Mouse (Mus musculus) ES-E14 (cell line): ENCODE data around the gene Cep170. TPM values are rescaled to one million over a fixed set of nuclear protein-coding genes. Genes with fewer than 3 reads are reported as not detected.

Experiments
- DNase-seq: peaks from one replicate; pipeline ENCODE4 v3.0.0-alpha.2; 2013; ENCODE audit warnings: low read depth, low spot score
- H3K27ac ChIP-seq: 2 replicates; pipeline ENCODE4 v1.5.1; 2012; ENCODE audit warnings: low read depth, mild to moderate bottlenecking, low read length, moderate library complexity, mixed read lengths; ENCODE audit not compliant: poor library complexity, insufficient read depth, severe bottlenecking
- H3K36me3 ChIP-seq: 2 replicates; pipeline ENCODE4 v1.6.1; 2012; ENCODE audit warnings: mild to moderate bottlenecking, low read length, moderate library complexity, mixed read lengths; ENCODE audit not compliant: control insufficient read depth, poor library complexity, insufficient read depth, severe bottlenecking
- H3K4me1 ChIP-seq, 2 experiments: fragments of 150-350 bp in 1 of 2; sonication (generic) in 1 of 2; 2 replicates each; pipeline ENCODE4 v1.6.1; 2012; ENCODE audit warnings: low read length in 2 of 2, mild to moderate bottlenecking in 1 of 2, mixed read lengths in 1 of 2; ENCODE audit not compliant: control insufficient read depth in 2 of 2, insufficient read depth in 2 of 2, poor library complexity in 1 of 2
- H3K4me3 ChIP-seq, 2 experiments: fragments of 150-350 bp in 1 of 2; sonication (generic) in 1 of 2; 2 replicates each; pipeline ENCODE4 v1.5.1; 2012; ENCODE audit warnings: low read length in 2 of 2, low read depth in 1 of 2, mild to moderate bottlenecking in 1 of 2, mixed read lengths in 1 of 2; ENCODE audit not compliant: insufficient read depth in 1 of 2, poor library complexity in 1 of 2, severe bottlenecking in 1 of 2
- H3K9ac ChIP-seq: 2 replicates; pipeline ENCODE4 v1.6.1; 2012; ENCODE audit warnings: low read depth, mild to moderate bottlenecking, low read length, mixed read lengths; ENCODE audit not compliant: poor library complexity, insufficient read depth, severe bottlenecking
- H3K9me3 ChIP-seq: fragments of 150-350 bp; sonication (generic); 2 replicates; pipeline ENCODE4 v1.6.1; 2012; ENCODE audit warnings: low read depth, mild to moderate bottlenecking, low read length; ENCODE audit not compliant: control insufficient read depth, insufficient read depth
- CHD2 ChIP-seq: IDR thresholded peaks from 2 replicates; pipeline ENCODE4 v1.6.1; 2014; ENCODE audit warnings: mild to moderate bottlenecking, low read depth, low read length, inconsistent platforms
- HCFC1 ChIP-seq: IDR thresholded peaks from 2 replicates; pipeline ENCODE4 v1.6.1; 2012; ENCODE audit warnings: low read length, inconsistent platforms, borderline replicate concordance; ENCODE audit not compliant: insufficient read depth
- MAFK ChIP-seq: IDR thresholded peaks from 2 replicates; pipeline ENCODE4 v1.6.1; 2014; ENCODE audit warnings: mild to moderate bottlenecking, low read depth, low read length, inconsistent platforms; ENCODE audit not compliant: insufficient read depth
- ZC3H11A ChIP-seq: IDR thresholded peaks from 2 replicates; pipeline ENCODE4 v1.6.1; 2012; ENCODE audit warnings: low read depth, mild to moderate bottlenecking, inconsistent platforms, low read length, borderline replicate concordance
- ZNF384 ChIP-seq: IDR thresholded peaks from 2 replicates; pipeline ENCODE4 v1.6.1; 2012; ENCODE audit warnings: low read depth, low read length, inconsistent platforms
- in situ Hi-C, 2 experiments: fragments of 600-800 bp; cut with MboI; formaldehyde crosslinking; loops; one replicate each; pipeline ENCODE4 v1.15.1; 2025; ENCODE audit warnings: low sequenced_read_pairs in 2 of 2, inconsistent platforms in 1 of 2; ENCODE audit not compliant: unreplicated experiment in 2 of 2
- total RNA-seq: library from RNA; depleted of rRNA; stranded (reverse); fragments of 300-350 nt; gene quantifications from 2 replicates; pipeline ENCODE4 v1.2.3, GENCODE M21; 2012

Gene Cep170
- total RNA-seq, 1 experiment, result 20.8 TPM

DNA sequence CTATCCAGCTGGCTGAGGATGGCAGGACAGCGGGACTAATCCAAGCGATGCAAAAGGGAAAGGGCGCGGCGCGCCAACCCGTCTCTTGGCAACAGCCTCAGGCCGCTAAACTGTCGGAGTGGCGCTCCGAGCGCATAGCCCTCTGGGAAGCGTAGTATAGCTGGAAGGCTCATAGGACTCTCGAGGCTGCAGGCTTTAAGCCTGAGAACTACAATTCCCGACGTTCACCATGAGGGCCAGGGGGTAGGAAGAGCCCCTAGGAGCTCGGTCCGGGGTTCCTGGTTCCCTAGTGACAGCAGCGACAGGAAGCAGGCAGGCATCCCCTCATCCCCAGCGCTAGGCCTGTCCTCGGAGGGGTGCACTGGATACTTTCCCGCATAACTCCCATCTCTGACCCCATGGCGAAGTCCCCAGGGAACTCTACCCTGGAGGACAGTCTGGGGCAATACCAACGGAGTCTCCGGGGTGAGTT, 760 bp upstream of the Cep170 start, which contains the start of gene Sdccag8:
TSS of gene Sdccag8 (plus strand) at position 70 of the 472 bp plus-strand sequence.
- peak within 1 kb of the TSS; percentile 54; the same call in 1 of the 2 replicates for H3K27ac ChIP-seq

DNA sequence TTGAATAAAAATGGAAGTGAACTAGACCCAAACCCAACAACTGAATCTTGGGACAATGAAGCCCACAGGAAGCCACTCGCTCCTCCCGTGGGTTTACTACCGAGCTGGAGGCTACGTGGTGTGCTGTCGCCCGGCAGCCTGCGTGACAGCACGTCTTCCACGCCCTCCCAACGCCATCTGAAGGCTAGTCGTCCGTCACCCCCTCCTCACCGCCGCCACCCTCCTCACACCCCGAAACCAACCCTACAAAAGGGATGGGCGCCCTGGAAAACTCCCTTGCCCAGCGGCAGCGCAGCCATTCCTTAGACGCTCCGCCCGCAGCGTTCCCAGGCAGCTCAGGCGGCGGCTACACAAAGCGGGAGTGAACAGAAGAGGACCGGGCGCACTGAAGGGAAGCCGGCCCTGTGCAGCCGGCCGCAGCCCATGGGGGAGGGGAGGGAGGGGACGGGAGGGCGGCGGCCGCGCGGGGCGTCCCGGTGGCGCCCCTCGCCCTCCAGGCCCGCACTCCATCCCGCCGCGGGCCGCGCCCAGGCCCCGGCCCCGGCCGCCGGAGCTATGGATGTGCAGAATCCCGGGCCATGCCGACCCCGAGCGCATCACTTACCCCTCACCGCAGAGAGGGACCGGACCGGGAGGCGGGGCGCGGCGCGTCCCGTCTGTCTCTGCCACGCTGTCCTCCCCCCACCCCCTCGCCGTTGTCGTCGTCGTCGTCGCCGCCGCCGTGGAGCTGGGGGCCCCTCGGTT, 403 bp downstream of the Cep170 start:
- H3K9ac ChIP-seq, result peak overlapping the region; percentile 71
- peak; percentile 37 for DNase-seq
- in situ Hi-C loops, result no loop called here
- peak overlapping the region; percentile 80 to 85 for H3K4me3 ChIP-seq
- no peaks in the 10 kb centered on the region for H3K9me3 ChIP-seq
- H3K4me1 ChIP-seq, result no peaks in the 10 kb centered on the region
- H3K27ac ChIP-seq, result peak overlapping the region; percentile 16
- no peaks in the 10 kb centered on the region for H3K36me3 ChIP-seq
- TF ChIP-seq MAFK (no peak), ZC3H11A (no peak), CHD2 (no peak), ZNF384 (no peak), HCFC1 (no peak)

More for the DNA sequence above, 760 bp upstream of the Cep170 start, which contains the start of gene Sdccag8:
- Histone ChIP-seq H3K9ac (peak within 1 kb of the TSS; percentile 71), H3K9me3 (no peaks in the 10 kb centered on the region), H3K4me3 (peak within 1 kb of the TSS; percentile 80 to 85), H3K4me1 (no peaks in the 10 kb centered on the region), H3K36me3 (no peaks in the 10 kb centered on the region)
- DNase-seq, result peak; percentile 92
- in situ Hi-C loops, result no loop called here
- TF ChIP-seq ZC3H11A, result no peak
- peak; percentile 96 for TF ChIP-seq HCFC1
- no peak for TF ChIP-seq MAFK
- no peak for TF ChIP-seq ZNF384
- TF ChIP-seq CHD2, result no peak

DNA sequence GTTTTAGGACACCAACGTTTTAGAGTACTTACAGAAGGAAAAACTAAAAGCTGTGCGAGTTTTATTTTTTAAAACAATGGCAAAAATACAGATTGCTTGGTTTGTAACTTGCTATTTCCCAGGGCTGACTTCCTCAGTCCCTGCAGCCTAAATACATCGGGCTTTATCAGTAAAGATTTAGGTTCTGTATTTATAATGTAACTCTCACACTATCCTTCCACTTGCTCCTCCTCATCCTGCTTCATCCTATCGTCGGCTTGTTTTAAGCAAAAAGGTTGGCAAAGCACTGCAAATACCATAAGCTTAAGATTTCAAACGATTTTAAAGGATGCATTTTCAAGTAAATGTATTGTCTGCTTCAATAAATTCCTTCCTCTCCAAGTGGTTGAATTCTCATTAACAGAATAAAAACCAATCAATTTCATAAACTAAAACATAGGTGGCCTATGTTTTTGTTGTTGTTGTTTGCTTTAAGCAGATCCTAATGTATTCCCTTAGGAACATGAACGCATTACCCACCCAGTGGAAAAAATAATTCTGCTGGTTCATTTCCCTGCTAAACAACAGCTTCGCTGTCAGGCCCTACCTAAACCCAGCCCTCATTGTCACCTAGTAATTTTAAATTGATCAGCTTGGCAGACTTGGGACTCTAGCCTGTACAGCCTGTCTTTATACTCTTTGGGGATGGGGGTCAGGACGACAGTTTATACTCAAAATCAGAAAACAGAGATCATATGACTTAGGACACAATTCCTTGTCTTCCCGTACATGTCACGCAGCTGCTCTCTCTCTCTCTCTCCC, 1.2 kb downstream of the Cep170 start:
- no peaks in the 10 kb centered on the region for H3K36me3 ChIP-seq
- no peak for DNase-seq
- no peaks in the 10 kb centered on the region for H3K4me1 ChIP-seq
- H3K9me3 ChIP-seq, result no peaks in the 10 kb centered on the region
- H3K4me3 ChIP-seq, result peak overlapping the region; percentile 80 to 85
- H3K27ac ChIP-seq, result no peak overlapping the region
- in situ Hi-C loops, result no loop called here
- no peak for TF ChIP-seq MAFK
- TF ChIP-seq ZC3H11A, result no peak
- TF ChIP-seq CHD2, result no peak
- no peak for TF ChIP-seq HCFC1
- TF ChIP-seq ZNF384, result no peak
- H3K9ac ChIP-seq, result peak overlapping the region; percentile 71; the same call in 1 of the 2 replicates

DNA sequence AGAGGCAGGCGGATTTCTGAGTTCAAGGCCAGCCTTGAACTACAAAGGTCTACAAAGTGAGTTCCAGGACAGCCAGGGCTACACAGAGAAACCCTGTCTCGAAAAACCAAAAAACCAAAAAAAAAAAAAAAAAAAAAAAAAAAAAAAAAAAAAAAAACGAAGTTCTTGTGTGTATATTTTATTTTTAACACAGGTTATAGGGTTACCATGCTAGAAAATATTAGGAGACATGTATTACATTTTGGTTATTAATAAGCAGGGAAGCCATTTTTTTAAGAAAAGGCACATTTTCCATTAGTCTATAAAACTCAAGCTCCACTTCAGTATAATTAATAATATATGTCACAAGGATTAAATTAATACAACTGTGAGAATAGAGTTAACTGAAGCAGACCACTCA, 2.0 kb downstream of the Cep170 start:
- Histone ChIP-seq H3K4me1 (no peaks in the 10 kb centered on the region), H3K27ac (no peak overlapping the region), H3K4me3 (no peak overlapping the region), H3K36me3 (no peaks in the 10 kb centered on the region), H3K9ac (no peak overlapping the region), H3K9me3 (no peaks in the 10 kb centered on the region)
- no peak for DNase-seq
- TF ChIP-seq MAFK, result no peak
- TF ChIP-seq HCFC1, result no peak
- TF ChIP-seq ZC3H11A, result no peak
- in situ Hi-C loops, result no loop called here
